Mouse (Mus musculus): ENCODE data around the gene Ephb1. TPM values are rescaled to one million over a fixed set of nuclear protein-coding genes. Genes with fewer than 3 reads are reported as not detected.

Ephb1 gene
- polyA plus RNA-seq, 1 experiment, result 3.0 TPM

DNA sequence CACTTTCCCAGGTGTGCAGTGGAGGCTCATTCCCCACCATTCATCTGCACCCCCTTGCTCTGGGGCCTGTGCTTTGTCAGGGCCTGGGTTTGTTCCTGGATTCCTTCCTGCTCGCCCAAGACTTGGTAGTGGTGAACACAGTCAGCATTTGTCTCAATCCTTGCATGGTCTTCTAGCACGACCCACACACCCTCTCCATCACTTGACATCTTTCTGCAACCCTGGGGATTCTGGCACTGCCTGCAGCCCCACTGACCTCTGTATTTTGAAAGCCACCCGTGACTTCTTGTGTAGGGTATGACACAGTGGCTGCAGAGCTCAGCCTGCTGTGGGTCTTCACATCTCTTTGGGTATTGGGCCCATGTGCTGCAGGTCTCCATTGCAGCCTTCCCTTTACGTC is 435.7 kb downstream of the Ephb1 start:
- TF ChIP-seq POLR2A (IDR thresholded peaks at IDR 0.05; ENCODE audit: control insufficient read depth, low read depth, low read length) (no peak), CTCF (IDR thresholded peaks at IDR 0.05; ENCODE audit: control insufficient read depth, insufficient read depth, insufficient replicate concordance, low read depth, low read length) (no peak)
- no peaks in the 10 kb centered on the region for H3K4me1 ChIP-seq (ENCODE audit: control insufficient read depth, insufficient read depth, low read length)
- no peaks in the 10 kb centered on the region for H3K27me3 ChIP-seq (ENCODE audit: control insufficient read depth, insufficient read depth, low read length)
- no peak overlapping the region for H3K27ac ChIP-seq (ENCODE audit: control insufficient read depth, insufficient read depth, low read depth, low read length)
- no peaks in the 10 kb centered on the region for H3K36me3 ChIP-seq (ENCODE audit: control insufficient read depth, insufficient read depth, low read length)
- no peak overlapping the region for H3K4me3 ChIP-seq (ENCODE audit: control insufficient read depth, low read depth, low read length)

DNA sequence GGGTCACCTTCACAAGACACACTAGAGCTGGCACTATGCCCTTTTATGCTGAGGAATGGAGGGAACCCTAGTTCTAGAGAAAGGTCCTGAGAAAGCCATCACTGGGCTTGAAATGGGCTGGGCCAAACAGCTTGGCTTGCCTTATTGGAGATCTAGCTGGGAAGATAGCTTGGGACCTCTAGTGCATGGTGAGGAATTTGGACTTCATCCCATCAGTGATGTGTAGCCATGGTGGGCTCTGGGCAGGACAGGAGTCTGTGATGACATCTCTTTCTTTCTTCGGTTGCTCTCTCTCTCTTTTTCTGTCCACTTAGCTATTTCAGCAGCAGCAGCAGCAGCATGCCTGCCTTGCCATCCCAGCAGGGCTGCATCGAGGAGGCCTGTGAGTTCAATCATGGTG is 439.4 kb downstream of the Ephb1 start:
- Histone ChIP-seq H3K36me3 (ENCODE audit: control insufficient read depth, insufficient read depth, low read length) (no peaks in the 10 kb centered on the region), H3K27me3 (ENCODE audit: control insufficient read depth, insufficient read depth, low read length) (no peaks in the 10 kb centered on the region), H3K27ac (ENCODE audit: control insufficient read depth, insufficient read depth, low read depth, low read length) (no peak overlapping the region), H3K4me1 (ENCODE audit: control insufficient read depth, insufficient read depth, low read length) (no peaks in the 10 kb centered on the region), H3K4me3 (ENCODE audit: control insufficient read depth, low read depth, low read length) (no peak overlapping the region)
- TF ChIP-seq CTCF (IDR thresholded peaks at IDR 0.05; ENCODE audit: control insufficient read depth, insufficient read depth, insufficient replicate concordance, low read depth, low read length) (no peak), POLR2A (IDR thresholded peaks at IDR 0.05; ENCODE audit: control insufficient read depth, low read depth, low read length) (no peak)

DNA sequence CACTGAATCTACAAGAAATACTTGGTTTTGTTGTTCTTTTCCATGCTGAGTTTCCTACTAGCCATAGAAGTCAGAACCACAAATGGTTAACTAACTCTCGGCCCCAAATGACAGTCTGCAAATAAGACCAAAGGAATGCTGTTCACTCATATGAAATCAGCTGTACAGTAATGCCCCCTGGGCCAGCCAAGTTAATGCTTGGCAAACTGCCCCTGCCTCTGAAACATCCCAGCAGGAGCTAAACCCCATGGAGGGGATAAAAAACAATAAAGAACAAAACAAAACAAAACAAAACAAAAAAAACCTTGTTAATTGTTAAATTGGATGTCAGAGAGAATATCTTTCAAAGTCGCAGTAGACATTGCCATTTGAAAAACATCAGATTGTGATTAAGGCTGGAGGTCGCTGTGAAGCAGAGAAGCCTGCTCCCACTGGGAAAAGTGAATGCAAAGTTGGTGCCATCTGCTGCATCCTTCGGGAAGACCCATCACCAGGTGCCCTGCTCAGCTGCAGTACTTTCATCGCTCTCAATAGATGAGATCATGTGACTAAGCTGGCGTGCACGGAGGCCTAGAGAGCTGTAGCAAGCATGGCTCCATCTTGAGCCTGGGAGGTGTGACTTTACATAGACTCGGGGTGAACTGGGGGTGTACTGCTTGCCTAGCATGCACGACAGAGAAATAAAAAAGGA is 443.2 kb downstream of the Ephb1 start:
- H3K27ac ChIP-seq (ENCODE audit: control insufficient read depth, insufficient read depth, low read depth, low read length), result no peak overlapping the region
- H3K36me3 ChIP-seq (ENCODE audit: control insufficient read depth, insufficient read depth, low read length), result no peaks in the 10 kb centered on the region
- H3K4me1 ChIP-seq (ENCODE audit: control insufficient read depth, insufficient read depth, low read length), result no peaks in the 10 kb centered on the region
- TF ChIP-seq CTCF (IDR thresholded peaks at IDR 0.05; ENCODE audit: control insufficient read depth, insufficient read depth, insufficient replicate concordance, low read depth, low read length) (no peak), POLR2A (IDR thresholded peaks at IDR 0.05; ENCODE audit: control insufficient read depth, low read depth, low read length) (no peak)
- no peak overlapping the region for H3K4me3 ChIP-seq (ENCODE audit: control insufficient read depth, low read depth, low read length)
- H3K27me3 ChIP-seq (ENCODE audit: control insufficient read depth, insufficient read depth, low read length), result no peaks in the 10 kb centered on the region

DNA sequence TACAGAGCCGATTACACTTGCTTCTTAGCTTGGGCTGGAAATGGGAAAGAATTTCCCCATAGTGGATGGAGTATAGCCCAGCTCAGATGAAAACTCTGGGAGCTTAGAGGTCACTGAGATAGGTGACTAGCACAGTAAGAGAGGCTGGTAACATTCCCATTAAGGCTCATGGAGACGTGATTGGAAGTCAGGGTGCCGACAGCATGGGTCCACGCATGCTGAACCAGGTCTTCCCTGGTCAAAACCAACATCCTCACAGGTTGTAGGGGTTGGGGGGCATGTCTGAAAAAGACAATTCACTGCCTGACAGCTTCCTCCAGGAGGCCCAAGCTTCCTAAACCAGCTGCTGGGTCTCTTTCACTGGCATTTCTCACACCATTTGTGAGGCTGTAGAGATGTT is 445.0 kb downstream of the Ephb1 start:
- Histone ChIP-seq H3K27ac (ENCODE audit: control insufficient read depth, insufficient read depth, low read depth, low read length) (no peak overlapping the region), H3K27me3 (ENCODE audit: control insufficient read depth, insufficient read depth, low read length) (no peaks in the 10 kb centered on the region)

DNA sequence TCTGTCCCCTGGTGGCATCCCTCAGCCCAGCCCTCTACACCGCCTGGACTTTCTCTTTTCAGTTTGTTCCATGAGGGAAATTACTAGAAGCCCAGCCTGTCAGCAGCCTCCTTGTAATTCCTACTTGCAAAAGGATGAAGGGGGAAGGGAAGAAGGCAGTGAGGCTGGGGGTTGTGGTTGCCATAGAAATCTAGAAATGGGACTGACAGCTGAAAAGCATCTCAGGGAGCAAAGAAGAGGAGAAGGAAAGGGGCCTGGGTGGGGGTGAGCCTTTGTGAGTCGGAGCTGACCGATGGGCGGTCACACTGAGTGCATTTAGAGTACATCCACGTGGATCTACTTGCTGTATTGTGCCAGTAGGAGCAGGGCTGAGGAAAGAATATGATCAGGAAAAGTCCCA is 445.6 kb downstream of the Ephb1 start:
- no peaks in the 10 kb centered on the region for H3K27me3 ChIP-seq (ENCODE audit: control insufficient read depth, insufficient read depth, low read length)
- H3K36me3 ChIP-seq (ENCODE audit: control insufficient read depth, insufficient read depth, low read length), result no peaks in the 10 kb centered on the region
- H3K4me1 ChIP-seq (ENCODE audit: control insufficient read depth, insufficient read depth, low read length), result no peaks in the 10 kb centered on the region
- H3K27ac ChIP-seq (ENCODE audit: control insufficient read depth, insufficient read depth, low read depth, low read length), result no peak overlapping the region
- no peak for TF ChIP-seq CTCF (IDR thresholded peaks at IDR 0.05; ENCODE audit: control insufficient read depth, insufficient read depth, insufficient replicate concordance, low read depth, low read length)
- no peak for TF ChIP-seq POLR2A (IDR thresholded peaks at IDR 0.05; ENCODE audit: control insufficient read depth, low read depth, low read length)
- H3K4me3 ChIP-seq (ENCODE audit: control insufficient read depth, low read depth, low read length), result no peak overlapping the region

More for the DNA sequence above, 445.0 kb downstream of the Ephb1 start:
- H3K4me1 ChIP-seq (ENCODE audit: control insufficient read depth, insufficient read depth, low read length), result no peaks in the 10 kb centered on the region
- H3K36me3 ChIP-seq (ENCODE audit: control insufficient read depth, insufficient read depth, low read length), result no peaks in the 10 kb centered on the region
- TF ChIP-seq CTCF (IDR thresholded peaks at IDR 0.05; ENCODE audit: control insufficient read depth, insufficient read depth, insufficient replicate concordance, low read depth, low read length) (no peak), POLR2A (IDR thresholded peaks at IDR 0.05; ENCODE audit: control insufficient read depth, low read depth, low read length) (no peak)
- H3K4me3 ChIP-seq (ENCODE audit: control insufficient read depth, low read depth, low read length), result no peak overlapping the region

DNA sequence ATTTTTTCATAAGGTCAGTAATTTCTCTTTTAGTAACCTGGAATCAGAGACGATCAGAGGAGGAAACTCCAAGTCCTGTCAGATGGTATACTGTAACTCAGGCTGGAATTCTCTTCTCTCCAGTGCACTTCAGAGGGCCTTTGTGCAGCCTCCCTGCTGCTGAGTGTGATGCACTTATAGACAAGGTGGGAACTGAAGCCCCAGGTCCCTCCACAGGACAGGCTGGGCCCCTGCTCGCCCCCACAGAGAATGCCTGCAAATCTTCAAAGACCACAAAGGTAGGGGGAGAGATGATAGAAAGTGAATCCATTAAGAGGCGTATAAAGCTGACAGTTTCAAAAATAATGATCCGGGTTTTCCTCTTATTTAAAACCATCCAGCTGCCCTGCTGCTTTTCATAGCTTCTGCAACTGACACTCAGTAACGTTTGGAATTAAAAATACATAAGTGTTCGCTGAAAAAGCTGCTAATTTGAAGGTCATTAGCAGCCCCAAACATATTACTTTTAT is 446.7 kb downstream of the Ephb1 start:
- no peaks in the 10 kb centered on the region for H3K4me1 ChIP-seq (ENCODE audit: control insufficient read depth, insufficient read depth, low read length)

DNA sequence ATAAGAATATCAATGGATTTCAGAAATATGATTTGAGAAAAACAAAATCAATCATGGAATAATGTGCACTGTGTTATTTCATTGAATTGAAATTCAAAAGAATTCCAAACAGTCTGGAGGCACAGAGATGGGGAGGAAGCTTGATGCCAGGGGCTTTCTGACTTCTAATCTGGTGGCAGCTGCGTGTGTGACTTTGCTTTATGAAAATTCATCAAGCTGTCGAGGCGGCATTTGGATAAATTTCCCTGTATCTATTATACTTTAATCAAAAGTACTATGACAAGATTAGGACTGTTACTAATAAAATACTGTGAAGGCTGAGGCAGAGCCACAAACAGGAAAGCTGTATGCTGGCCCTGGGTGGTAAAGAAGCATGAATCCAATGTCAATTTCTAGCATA is 451.1 kb downstream of the Ephb1 start:
- no peaks in the 10 kb centered on the region for H3K4me1 ChIP-seq (ENCODE audit: control insufficient read depth, insufficient read depth, low read length)
- H3K4me3 ChIP-seq (ENCODE audit: control insufficient read depth, low read depth, low read length), result no peak overlapping the region
- TF ChIP-seq CTCF (IDR thresholded peaks at IDR 0.05; ENCODE audit: control insufficient read depth, insufficient read depth, insufficient replicate concordance, low read depth, low read length), result no peak
- TF ChIP-seq POLR2A (IDR thresholded peaks at IDR 0.05; ENCODE audit: control insufficient read depth, low read depth, low read length), result no peak
- H3K27ac ChIP-seq (ENCODE audit: control insufficient read depth, insufficient read depth, low read depth, low read length), result no peak overlapping the region
- no peaks in the 10 kb centered on the region for H3K36me3 ChIP-seq (ENCODE audit: control insufficient read depth, insufficient read depth, low read length)
- H3K27me3 ChIP-seq (ENCODE audit: control insufficient read depth, insufficient read depth, low read length), result no peaks in the 10 kb centered on the region

More for the DNA sequence above, 446.7 kb downstream of the Ephb1 start:
- H3K27ac ChIP-seq (ENCODE audit: control insufficient read depth, insufficient read depth, low read depth, low read length), result no peak overlapping the region
- H3K4me3 ChIP-seq (ENCODE audit: control insufficient read depth, low read depth, low read length), result no peak overlapping the region
- H3K36me3 ChIP-seq (ENCODE audit: control insufficient read depth, insufficient read depth, low read length), result no peaks in the 10 kb centered on the region
- no peak for TF ChIP-seq POLR2A (IDR thresholded peaks at IDR 0.05; ENCODE audit: control insufficient read depth, low read depth, low read length)
- TF ChIP-seq CTCF (IDR thresholded peaks at IDR 0.05; ENCODE audit: control insufficient read depth, insufficient read depth, insufficient replicate concordance, low read depth, low read length), result no peak
- H3K27me3 ChIP-seq (ENCODE audit: control insufficient read depth, insufficient read depth, low read length), result no peaks in the 10 kb centered on the region
